Mouse (Mus musculus) kidney, adult 11 months (tissue): ENCODE measurements around the gene Serinc2.
"Not testable (repeated sequence)": the region's sequence is repeated elsewhere in the genome, so short reads cannot be mapped to it uniquely, and the experiment has no call there.

Source experiments
- DNase-seq: peaks from one replicate; pipeline ENCODE4 v3.0.0; 2022

The Serinc2 gene

DNA sequence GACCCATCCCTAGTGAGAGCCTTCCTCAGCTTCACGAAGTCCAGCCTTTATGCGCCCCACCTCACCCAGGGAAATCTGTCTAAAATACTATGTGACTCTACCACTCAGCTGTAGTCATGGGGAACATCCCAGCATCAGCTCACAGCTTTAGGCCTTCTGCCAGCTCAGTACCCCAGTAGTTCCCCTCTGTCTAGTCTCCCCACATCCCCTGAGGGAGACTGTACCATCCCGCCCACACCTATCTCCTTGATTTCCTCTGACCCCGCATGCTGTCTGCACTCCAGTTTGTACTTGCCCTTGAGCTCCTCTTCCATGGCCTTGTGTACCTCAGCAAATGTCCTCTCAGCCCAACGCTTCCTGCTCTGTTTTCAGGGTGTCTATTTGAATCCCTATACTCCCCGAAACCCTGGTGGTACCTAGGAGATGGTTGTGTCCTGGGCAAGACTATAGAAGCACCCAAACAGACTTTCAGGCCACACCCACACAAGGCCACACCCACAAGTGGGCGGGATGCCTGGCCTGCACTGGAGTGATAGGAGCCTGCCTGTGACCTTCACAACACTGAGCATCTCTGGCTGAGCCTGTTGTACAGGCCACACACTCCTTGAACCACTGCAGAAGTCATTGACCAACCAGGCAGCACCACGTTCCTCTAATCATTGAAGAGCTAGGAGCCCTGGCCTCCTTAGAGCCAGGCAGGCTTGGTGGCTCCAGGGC is 26.4 kb downstream of the Serinc2 start:
- no peak for DNase-seq

DNA sequence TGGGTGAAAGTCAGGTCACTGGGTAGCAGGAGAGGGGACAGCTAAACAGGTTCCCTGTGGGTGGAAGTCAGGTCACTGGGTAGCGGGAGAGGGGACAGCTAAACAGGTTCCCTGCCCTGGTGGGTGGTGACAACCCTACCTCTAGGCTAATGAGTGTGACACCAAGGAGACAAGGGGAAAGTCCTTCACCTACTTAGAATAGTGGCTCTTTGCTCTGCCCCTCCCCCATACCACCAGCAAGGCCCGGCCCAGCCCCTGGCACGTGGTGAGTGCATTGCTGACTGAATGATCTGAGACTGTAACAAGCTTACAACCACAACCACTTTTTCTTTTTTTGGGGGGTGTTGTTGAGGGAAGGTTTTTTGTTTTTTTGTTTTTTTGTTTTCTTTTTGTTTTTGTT is 27.2 kb downstream of the Serinc2 start:
- no peak for DNase-seq

DNA sequence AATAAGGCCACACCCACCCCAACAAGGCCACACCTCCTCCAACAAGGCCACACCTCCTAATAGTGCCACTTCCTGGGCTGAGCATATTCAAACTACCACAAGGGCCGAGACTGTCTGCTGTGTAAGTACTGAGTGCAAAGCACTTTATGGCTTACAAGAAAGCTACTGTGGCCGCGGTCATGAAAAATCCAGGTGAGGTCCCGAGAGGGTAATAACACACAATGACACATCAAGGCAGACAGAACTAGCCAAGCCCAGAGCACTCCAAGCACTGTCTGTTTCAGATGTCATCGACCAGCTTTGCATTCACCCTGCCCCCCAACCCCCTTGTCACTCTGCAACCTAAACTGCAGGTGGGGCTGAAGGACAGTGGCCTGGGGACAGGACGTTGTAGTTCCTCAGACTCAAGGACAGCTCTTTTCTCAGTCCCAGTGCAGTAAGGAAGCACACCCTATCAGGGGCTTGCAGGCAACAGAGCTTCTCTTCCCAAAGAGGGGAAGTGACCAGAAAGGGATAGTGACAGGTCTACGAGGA is 27.8 kb downstream of the Serinc2 start:
- no peak for DNase-seq

DNA sequence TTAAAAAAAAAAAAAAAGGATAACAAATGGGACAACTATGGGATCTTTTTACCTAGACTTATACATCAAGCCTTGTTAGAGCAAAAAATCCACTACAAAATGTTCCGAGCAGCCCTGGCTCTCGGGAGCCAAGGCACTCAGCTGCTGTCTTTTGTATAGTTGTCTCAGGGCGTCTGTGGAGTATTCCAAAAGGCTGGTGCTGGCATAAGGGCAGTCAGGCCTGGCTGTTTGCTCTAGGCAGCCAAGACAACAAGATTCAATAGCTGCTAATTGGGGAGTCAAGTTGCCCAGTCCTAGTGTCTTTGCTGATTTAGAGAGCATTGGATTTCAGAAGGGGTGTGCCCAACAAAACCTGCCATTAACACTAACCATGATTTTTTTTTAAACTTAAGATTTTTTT is 30.4 kb downstream of the Serinc2 start:
- no peak for DNase-seq

DNA sequence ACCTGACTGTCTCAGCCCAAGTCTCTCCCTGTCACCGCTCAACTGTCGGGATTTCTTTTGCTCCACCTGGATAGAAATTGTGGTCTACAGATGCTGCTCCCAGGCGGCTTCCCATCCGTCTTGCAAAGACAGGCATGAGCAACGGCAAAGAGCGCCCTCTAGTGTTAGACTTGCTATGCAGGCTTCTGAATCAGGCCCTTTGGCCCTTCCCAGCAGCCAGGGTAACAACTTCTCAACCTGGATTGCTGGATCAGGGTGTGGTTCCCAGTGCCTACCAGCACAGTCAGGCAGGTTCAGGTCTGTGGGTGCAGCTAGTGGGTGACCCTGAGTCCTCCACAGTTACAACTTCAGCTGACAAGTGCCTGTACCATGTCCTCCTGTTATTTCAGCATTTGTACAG is 32.9 kb downstream of the Serinc2 start:
- peak; percentile 59 for DNase-seq

DNA sequence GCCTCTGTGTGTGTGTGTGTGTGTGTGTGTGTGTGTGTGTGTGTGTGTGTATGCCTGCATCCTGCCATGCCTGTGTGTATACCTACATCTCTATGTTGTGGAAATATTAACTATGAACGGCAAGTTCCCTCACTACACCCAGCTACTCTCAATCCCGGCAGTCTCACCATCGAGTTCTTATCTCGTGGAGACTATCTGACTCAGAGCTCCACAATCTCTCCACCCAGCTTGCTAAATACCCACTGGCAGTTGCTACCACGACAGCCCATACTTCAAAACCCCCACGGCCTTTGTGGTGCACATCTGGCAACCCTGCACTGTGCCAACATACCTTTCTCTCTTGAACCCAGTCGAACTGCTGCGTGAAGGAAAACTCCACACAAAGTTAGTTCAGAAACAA is 34.3 kb downstream of the Serinc2 start:
- DNase-seq: no peak

DNA sequence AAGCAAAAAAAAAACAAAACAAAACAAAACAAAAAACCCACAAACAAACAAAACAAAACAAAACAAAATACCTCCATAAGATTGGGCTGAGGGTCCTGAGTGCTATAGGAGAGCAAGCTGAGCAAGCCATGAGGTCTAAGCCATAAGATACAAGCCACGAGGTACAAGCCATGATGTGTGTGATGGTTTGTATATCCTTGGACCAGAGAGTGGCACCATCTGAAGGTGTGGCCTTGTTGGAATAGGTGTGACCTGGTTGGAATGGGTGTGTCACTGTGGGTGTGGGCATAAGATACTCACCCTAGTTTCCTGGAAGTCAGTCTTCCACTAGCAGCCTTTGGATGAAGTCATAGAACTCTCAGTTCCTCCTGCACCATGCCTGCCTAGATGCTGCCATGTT is 35.4 kb downstream of the Serinc2 start:
- DNase-seq: not testable (repeated sequence)

DNA sequence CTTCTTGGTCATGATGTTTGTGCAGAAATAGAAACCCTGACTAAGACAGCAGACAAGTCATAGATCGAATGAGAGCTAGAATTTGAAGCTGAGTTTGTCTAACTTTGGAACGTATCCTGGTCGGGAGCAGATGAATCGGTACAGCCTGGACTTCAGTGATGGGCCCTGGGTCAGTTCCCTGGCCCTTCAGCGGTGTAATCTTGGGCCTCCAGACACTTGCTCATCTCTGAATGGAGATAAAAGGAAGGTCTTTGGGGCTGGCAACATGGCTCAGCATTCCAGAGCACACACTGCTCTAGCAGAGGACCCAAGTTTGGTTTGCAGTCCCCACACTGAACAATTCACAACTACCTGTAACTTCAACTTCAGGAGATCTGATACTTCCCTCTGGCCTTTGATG is 36.0 kb downstream of the Serinc2 start:
- DNase-seq: no peak

DNA sequence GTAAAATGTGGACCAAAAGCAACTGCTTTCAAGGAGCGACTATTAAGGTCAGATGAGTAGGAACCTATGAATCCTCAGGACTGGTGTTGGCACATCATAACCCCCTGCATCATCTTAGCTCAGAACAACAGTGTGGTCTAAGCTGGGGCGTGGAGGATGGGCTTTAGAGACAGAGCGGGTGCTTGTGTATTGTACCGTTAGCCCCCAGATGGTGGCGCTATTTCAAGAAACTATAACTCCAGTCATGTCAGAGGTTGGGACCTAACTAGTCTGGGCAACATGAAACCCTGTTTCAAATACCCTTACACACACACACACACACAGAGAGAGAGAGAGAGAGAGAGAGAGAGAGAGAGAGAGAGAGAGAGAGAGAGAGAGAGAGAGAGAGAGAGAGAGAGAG is 38.3 kb downstream of the Serinc2 start:
- DNase-seq: no peak

DNA sequence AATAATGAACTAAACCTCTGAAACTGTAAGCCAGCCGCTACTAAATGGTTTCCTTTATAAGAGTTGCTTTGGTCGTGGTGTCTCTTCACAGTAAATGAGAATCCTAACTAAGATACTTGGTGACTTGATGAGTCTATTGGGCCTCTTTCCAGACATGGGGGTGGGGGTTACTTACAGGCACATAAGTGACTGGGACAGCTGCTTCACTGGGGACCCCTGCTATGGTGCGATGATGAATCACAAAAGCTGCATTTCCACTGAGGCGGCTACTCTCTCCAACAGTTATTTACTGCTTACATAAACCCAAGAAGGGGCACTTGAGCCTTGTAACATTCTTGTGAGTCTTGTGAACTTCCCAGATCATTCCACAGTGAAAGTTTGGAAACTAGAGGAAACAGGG is 41.4 kb downstream of the Serinc2 start:
- DNase-seq: no peak

DNA sequence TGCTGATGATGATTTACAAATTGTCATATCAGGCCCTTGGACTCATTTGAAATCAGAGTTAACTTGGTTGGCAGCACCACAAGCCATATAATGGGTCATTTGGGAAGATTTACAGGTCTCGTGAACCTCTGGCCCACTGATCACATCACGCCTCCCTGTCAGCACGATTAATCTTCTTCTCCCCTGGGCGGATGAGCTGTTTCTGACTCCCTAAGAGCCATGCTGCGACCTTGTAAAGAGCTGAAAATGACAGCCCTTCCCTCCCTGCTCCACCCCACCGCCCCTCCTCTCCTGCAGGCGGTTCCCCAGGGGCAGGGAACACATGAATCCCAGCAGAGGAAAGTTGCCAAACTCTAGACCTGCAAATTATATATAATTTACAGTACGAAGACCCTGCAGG is 42.6 kb downstream of the Serinc2 start:
- no peak for DNase-seq

DNA sequence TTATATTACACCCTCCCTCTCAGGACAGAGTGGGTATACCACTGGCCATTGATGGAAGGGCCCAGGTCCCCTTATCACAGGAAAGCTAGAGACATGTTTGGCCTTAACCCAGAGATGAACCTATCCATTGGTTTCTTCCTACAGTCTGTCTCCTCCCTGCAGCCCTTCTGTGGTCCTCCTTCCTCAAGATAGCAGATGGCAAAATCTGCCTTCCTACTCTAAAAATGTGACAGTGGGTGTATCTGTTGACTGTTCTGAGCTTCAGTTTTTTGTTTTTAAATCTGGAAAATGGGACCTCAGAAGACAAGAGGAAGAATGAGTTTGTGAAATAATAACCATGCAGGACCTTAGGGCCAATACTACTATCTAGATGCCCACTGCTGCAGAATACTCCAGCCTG is 54.9 kb downstream of the Serinc2 start:
- DNase-seq: no peak

DNA sequence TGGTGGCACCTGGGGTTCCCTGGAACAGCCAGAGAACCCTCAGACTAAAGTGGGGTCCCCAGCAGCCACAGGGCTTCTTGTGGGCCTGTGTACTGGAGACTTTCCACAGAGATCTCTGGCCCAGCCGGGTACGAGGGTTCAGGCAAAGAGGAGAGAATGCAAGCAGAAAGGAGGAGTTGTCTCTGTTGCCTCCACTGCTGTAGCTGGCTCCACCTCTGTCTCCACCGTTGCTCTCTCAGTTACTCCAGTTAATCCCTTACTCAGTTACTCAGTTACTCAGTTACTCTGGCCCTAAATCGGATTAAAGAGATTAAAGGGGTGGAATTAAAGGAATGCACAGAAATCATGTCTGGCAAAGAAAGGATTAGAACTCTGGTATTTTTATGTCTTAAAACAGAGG is 56.8 kb downstream of the Serinc2 start, which contains the start of gene Gm853:
Gene Gm853 (minus strand): TSS at position 223 of the 400 bp plus-strand sequence.
- DNase-seq: peak; percentile 50

DNA sequence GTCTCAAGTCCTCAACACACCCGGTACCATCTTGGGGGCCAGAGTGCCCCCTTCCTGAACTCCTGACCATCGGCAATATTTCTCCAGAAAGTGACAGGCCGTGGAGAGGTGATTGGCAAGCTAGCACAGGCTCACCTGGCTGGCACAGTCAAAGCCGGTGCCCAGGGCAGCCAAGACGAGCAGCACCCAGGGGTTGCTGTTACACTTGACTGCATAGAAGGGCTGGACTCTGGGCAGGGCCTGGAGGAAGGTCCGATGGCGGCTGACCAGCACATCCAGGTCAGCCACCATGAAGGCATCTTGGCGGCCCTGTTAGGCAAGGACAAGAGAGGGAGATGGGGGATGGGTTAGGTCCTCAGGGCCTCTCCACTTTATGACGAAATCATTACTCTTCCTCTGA is 58.8 kb downstream of the Serinc2 start:
- DNase-seq: peak; percentile 80

DNA sequence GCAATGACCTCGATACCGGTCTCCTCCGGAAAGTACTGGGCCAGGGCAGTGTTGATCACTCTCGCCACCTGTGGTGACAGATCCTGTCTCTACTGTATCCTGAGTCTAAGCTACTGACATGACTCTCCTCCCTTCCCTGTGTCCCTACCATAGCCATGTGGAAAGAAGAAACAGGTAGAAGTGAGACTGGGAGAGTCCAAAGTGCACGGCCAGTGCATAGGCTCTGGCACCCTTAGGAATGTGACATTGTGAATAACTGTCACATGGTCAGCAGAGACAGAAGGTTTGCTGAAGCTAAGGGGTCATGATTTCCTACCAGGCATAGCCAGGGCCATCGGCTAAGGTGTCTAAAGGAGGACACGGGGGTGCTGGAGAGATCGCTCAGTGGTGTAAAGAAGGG is 63.6 kb downstream of the Serinc2 start:
- DNase-seq: no peak

DNA sequence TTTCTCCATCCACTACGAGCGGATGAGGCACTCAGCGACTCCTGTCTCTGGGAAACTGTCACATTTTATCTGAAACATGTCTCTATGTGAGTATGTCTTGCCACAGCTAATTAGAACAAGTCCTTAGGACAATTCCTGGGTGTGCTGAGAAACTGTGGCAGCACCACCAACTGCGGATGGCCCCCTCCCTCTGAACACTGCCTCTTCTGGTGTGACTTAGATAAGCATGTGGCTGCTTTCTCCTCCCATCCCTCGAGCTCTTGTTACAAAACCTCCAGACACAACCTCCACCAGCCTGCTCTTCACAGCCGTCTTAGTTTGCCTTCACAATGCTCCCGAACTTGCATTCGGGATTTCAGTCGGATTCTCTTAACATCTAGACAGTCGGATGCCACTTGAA is 65.1 kb downstream of the Serinc2 start:
- DNase-seq: no peak

DNA sequence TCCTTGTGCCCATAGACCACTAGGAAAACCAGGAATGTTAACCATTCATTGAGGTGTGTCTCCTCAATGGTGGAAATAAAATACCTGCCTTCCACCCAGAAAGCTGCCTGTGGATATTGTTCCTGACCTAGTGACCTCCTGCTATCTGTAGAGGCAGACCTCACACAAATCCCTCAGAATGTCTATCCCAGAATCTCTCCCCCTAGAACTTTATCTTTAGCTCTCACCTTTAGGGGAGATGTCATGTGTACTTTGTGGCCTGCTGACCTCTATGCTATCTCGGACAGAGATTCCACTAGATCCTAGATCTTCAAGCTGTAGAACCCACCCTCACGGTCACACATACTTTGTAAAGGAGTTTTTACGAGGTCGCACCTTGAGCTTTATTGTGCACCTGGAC is 65.8 kb downstream of the Serinc2 start:
- no peak for DNase-seq

DNA sequence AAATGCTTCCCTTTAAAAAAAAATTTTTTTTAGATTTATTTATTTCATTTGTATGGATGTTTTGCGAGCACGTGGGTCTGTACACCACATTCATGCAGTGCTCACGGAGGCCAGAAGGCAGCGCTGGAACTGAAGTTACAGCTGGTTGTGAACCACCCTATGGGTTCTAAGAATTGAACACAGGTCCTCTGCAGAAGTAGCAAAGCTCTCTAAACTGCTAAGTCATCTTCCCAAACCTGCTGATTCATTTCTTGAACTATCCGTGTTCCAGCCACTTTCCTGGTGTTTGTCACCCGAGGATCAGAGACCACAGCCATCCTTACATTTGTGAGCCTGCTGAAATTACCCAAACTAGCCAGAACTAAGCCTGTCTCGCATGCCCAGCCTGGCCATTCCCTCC is 66.6 kb downstream of the Serinc2 start:
- no peak for DNase-seq

DNA sequence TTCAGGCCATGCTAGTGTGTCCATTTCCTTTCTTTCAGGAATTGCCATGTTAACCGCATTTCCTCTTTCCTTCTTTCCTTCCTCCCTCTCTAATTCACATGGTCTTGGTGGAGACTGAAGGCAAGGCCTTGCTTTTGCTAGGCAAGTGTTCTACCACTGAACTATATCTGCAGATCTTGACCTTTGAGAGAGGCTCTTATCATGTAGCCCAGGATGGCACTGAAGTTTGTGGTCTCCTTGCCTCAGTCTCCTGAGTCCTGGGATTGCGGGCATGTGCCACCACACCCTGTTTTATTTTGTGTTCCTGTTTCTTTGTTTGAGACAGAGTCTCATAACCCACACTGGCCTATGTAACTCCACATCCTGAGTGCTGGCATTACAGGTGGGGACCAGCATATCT is 67.1 kb downstream of the Serinc2 start:
- no peak for DNase-seq
